ENCODE assay signal across 8 mouse cellular contexts in the genomic region with DNA sequence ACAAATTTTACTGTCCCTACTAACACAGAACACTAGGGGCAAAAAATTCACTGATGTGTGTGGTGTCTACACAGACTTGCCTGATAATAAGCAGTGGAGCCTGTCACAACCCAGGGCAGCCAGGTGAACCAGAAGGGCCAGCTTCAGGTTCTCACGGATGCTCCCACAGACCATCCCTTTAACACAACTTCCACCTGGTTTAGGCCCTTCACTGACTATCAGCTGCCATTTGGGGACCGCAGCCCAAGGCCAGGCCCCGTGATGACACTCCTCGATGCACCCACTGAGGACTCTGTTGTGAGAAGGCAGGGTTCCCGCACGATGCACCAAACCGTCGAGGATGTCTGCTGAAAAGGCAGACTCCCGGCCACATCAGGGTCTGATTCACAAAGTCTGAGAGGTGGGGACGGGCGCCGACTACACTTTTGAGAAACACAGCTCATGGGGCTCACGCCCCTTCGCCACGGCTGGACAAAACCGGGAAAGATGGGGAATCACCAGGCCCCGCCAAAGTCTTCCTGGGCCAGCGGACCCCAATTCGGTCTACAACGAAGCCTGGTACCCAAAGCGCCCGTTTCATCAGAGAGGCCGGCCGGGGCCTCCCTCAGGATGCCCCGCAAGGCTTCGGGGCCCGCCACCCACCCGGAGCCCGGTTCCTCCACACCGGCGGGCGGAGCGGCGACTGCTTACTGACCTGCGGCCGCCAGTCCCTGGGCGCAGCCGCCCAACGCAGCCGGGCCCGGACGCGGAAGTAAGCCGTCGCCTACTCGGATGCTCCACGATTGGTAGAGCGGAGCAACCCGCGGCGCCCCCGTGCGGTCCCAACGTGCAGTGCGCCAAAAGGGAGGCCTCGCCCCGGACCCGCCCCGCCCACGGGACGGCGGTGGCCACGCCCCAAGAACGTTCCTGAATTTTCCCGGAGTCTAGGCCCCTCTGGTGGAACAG. TPM values are rescaled to one million over a fixed set of nuclear protein-coding genes. Genes with fewer than 3 reads are reported as not detected.
DNase-seq lines count a peak whose midpoint lies in the region; ATAC-seq lines count a peak whose summit lies in the region.

No protein-coding gene starts in this region.

- H3K9me3 ChIP-seq in hindbrain, embryonic 11.5 days (ENCODE audit: control insufficient read depth, low read length): no peaks in the 10 kb centered on the region

- peak overlapping the region; percentile 66 for H3K4me3 ChIP-seq in hindbrain, embryonic 11.5 days (ENCODE audit: low read depth, low read length)

- WGBS in hindbrain, embryonic 11.5 days: under 1% methylated on average over 65 of the region's 65 CpGs

- no peaks in the 10 kb centered on the region for H3K36me3 ChIP-seq in hindbrain, embryonic 11.5 days (ENCODE audit: control insufficient read depth, insufficient read depth, low read length)

- no peaks in the 10 kb centered on the region for H3K27me3 ChIP-seq in hindbrain, embryonic 11.5 days (ENCODE audit: control insufficient read depth, insufficient read depth, low read length)

- H3K4me1 ChIP-seq in hindbrain, embryonic 11.5 days (replicated peaks; ENCODE audit: control insufficient read depth, insufficient read depth, low read length): no peaks in the 10 kb centered on the region

- peak overlapping the region; percentile 79 for H3K9ac ChIP-seq in hindbrain, embryonic 11.5 days (ENCODE audit: low read depth, low read length)

- DNase-seq in MN1 (ENCODE audit: low spot score): peak; percentile 92
- peak; percentile 95 for DNase-seq in cerebellum, adult 9-10 months
- DNase-seq in frontal cortex, adult 2 months (ENCODE audit: extremely low spot score in 1 of 2, low spot score in 1 of 2): peak; percentile 88 to 97
- peak; percentile 98 for DNase-seq in hindbrain, embryonic 11.5 days (ENCODE audit: low spot score)
- DNase-seq in layer of hippocampus, postnatal 10 days (ENCODE audit: low spot score in 2 of 2): peak; percentile 99
- DNase-seq in lung, postnatal 10 days: peak; percentile 98
- DNase-seq in ovary, postnatal 36 days (ENCODE audit: low spot score): peak; percentile 97
- peak; percentile 95 for DNase-seq in thymus, postnatal 25 days

- H3K27ac ChIP-seq in hindbrain, embryonic 11.5 days (ENCODE audit: low read depth, low read length): peak overlapping the region; percentile 60

- peak overlapping the region; percentile 60 for H3K4me2 ChIP-seq in hindbrain, embryonic 11.5 days (replicated peaks; ENCODE audit: low read depth, low read length)

- ATAC-seq in hindbrain, embryonic 11.5 days (ENCODE audit: low FRiP score): peak; percentile 97

RNA-seq across cellular contexts. Expression of a gene that starts 26.2 kb away (rescaled TPM):
- polyA plus RNA-seq in frontal cortex, adult 2 months (2012; rRNA removed): 0.53 and 0.56 TPM in 2 replicates
- 25.9 and 26.0 TPM in 2 replicates for polyA plus RNA-seq in hindbrain, embryonic 11.5 days (2014; fragmentation: Nextera tagmentation; extraction: Ambion mirVana)
- 1 to 10 TPM; 1.7 to 1.9 TPM for total RNA-seq in layer of hippocampus, postnatal 10 days (2021)

RNA-seq across cellular contexts. Expression of a gene that starts 49.2 kb away (rescaled TPM):
- polyA plus RNA-seq in frontal cortex, adult 2 months (2012; rRNA removed): 21.8 and 27.4 TPM in 2 replicates
- polyA plus RNA-seq in hindbrain, embryonic 11.5 days (2014; fragmentation: Nextera tagmentation; extraction: Ambion mirVana): 19.0 and 19.3 TPM in 2 replicates
- total RNA-seq in layer of hippocampus, postnatal 10 days (2021): 10 to 100 TPM; 24.4 to 25.7 TPM

Comparison
In these comparisons a context has a peak if more than half of its experiments do, and no peak if none do; other contexts are left out.
1. Peak in every context shown above with its lines: DNase-seq, ATAC-seq, H3K4me3 ChIP-seq and H3K27ac ChIP-seq.
2. RNA of a gene that starts 26.2 kb away (polyA plus RNA-seq): 25.9 to 26.0 TPM in hindbrain, embryonic 11.5 days; 0.53 to 0.56 TPM in frontal cortex, adult 2 months; every median in the first group is over 10 times any median in the second.